In the genomic region with DNA sequence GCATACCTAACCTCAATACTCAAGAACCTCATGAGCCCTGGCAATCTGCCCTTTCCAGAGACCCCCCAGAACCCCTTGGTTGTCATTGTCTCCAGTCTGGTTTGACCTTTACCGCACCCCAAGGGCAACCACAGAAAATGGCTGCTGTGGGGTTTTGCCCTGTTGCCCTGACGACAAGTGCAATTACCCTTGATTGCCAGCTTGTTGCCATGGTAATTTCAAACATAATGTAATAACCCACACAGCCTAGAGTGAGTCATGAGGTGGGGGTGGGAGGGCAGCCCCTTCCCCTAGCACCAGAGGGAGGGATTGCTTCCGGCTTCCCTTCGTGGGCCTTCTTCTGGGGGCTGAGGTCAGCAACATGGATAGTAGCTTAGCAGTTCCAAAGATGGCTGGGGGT, we compare ENCODE assay signal across 17 mouse cellular contexts. TPM values are rescaled to one million over a fixed set of nuclear protein-coding genes. Genes with fewer than 3 reads are reported as not detected.
"Had no signal": no experiment of that assay in that cellular context is flagged by ENCODE, and none has a peak within 500 bp of the region (broad histone marks: within the 10 kb centered on the region; RNA-seq: fewer than 3 reads in every experiment).

No protein-coding gene starts in this region.

- H3K36me3 ChIP-seq: limb, embryonic 13.5 days; midbrain, embryonic 13.5 days; stomach, embryonic 15.5 days had no signal

- H3K9ac ChIP-seq: limb, embryonic 13.5 days; liver, embryonic 14.5 days; midbrain, embryonic 13.5 days; stomach, embryonic 15.5 days had no signal

- ATAC-seq: midbrain, embryonic 13.5 days had no signal

- DNase-seq: kidney, adult 9 months; kidney, postnatal 36 days; left cerebral cortex, postnatal 4 days; lung, adult 18-20 months; right cerebral cortex, postnatal 4 days had no signal

- H3K4me2 ChIP-seq: limb, embryonic 13.5 days; midbrain, embryonic 13.5 days; stomach, embryonic 15.5 days had no signal

- H3K9me3 ChIP-seq: limb, embryonic 13.5 days; midbrain, embryonic 13.5 days; stomach, embryonic 15.5 days had no signal

- H3K4me3 ChIP-seq: limb, embryonic 13.5 days; midbrain, embryonic 13.5 days; stomach, embryonic 15.5 days had no signal

- H3K27ac ChIP-seq: kidney, postnatal 0 days; limb, embryonic 13.5 days; liver, embryonic 14.5 days; midbrain, embryonic 13.5 days; stomach, embryonic 15.5 days had no signal

RNA-seq across cellular contexts. Expression of a gene that starts 3.3 kb away (rescaled TPM):
- total RNA-seq: liver, adult 2 months had no signal
- polyA plus RNA-seq: liver, adult 2 months had no signal

RNA-seq across cellular contexts. Expression of a gene that starts 4.0 kb away (rescaled TPM):
- total RNA-seq: layer of hippocampus, adult 18-20 months; layer of hippocampus, postnatal 14 days; left cerebral cortex, postnatal 4 days; liver, adult 2 months; midbrain, postnatal 0 days had no signal
- polyA plus RNA-seq: kidney, postnatal 0 days; limb, embryonic 13.5 days; liver, adult 2 months; liver, embryonic 14.5 days; lung, embryonic 16.5 days; midbrain, embryonic 13.5 days; midbrain, postnatal 0 days; neural tube, embryonic 14.5 days; spleen, adult 2 months; stomach, embryonic 15.5 days had no signal
